Mouse (Mus musculus) ES-Bruce4 (cell line): ENCODE measurements at regions not wholly inside any gene's neighbourhood (a gene's known extent, or its start where the extent isn't known, plus 50 kb on each side); places are given as distances from the start of the nearest gene placed in this dataset.

Experiments used
- H3K27ac ChIP-seq: 2 replicates; pipeline ENCODE4 v1.5.1; 2012; ENCODE audit warnings: low read length, inconsistent platforms; ENCODE audit not compliant: insufficient read depth
- H3K27me3 ChIP-seq: 2 replicates; pipeline ENCODE4 v1.6.1; 2012; ENCODE audit warnings: mild to moderate bottlenecking, low read length, inconsistent platforms; ENCODE audit not compliant: control insufficient read depth, poor library complexity, insufficient read depth, severe bottlenecking
- H3K36me3 ChIP-seq: 2 replicates; pipeline ENCODE4 v1.6.1; 2012; ENCODE audit warnings: inconsistent platforms, mild to moderate bottlenecking, low read length, moderate library complexity; ENCODE audit not compliant: control insufficient read depth, poor library complexity, insufficient read depth, severe bottlenecking
- H3K4me1 ChIP-seq: one replicate; pipeline ENCODE4 v1.8.1; 2011; ENCODE audit warnings: low read length; ENCODE audit not compliant: control insufficient read depth, insufficient read depth
- H3K4me3 ChIP-seq: 2 replicates; pipeline ENCODE4 v1.5.1; 2011; ENCODE audit warnings: low read depth, mild to moderate bottlenecking, low read length
- H3K9ac ChIP-seq: 2 replicates; pipeline ENCODE4 v1.6.1; 2012; ENCODE audit warnings: low read depth, mild to moderate bottlenecking, inconsistent platforms; ENCODE audit not compliant: poor library complexity, severe bottlenecking
- H3K9me3 ChIP-seq: replicated peaks from 2 replicates; pipeline ENCODE4 v1.6.1; 2012; ENCODE audit warnings: mild to moderate bottlenecking, low read length, inconsistent platforms; ENCODE audit not compliant: control insufficient read depth, poor library complexity, insufficient read depth, severe bottlenecking
- CTCF ChIP-seq: IDR thresholded peaks from one replicate; pipeline ENCODE4 v1.8.1; 2011; ENCODE audit warnings: low read depth, low read length
- EP300 ChIP-seq: IDR thresholded peaks from 2 replicates; pipeline ENCODE4 v1.6.1; 2011; ENCODE audit warnings: low read depth, low read length; ENCODE audit not compliant: insufficient read depth
- POLR2A ChIP-seq: IDR thresholded peaks from one replicate; pipeline ENCODE4 v1.8.1; 2011; ENCODE audit warnings: low read length; ENCODE audit not compliant: insufficient read depth

DNA sequence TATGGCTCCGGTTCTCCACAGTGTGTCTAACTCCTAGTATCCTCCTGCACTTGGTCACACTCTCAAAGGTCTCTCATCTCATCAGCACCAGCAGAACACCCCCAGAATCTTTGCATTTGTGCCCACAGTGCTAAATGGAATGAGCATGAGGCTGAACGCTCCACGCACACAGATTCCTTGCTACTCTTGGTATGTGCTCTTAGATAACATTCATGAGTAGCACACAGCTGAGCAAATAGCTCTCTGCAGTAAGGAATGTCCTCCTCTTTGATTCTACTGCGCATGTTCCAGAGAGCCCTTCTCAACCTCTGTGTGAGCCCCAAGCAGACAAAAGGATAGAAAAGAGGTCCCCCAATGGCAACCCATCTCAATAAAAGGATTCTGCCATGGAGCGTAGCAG is 326.1 kb upstream of the Zfp637 start:
- H3K27me3 ChIP-seq, result no peaks in the 10 kb centered on the region
- H3K36me3 ChIP-seq, result no peaks in the 10 kb centered on the region
- H3K9me3 ChIP-seq, result no peaks in the 10 kb centered on the region
- no peak overlapping the region for H3K4me3 ChIP-seq
- H3K27ac ChIP-seq, result no peak overlapping the region
- no peak overlapping the region for H3K9ac ChIP-seq
- no peak for TF ChIP-seq POLR2A
- TF ChIP-seq CTCF, result no peak
- TF ChIP-seq EP300, result no peak
- H3K4me1 ChIP-seq, result no peaks in the 10 kb centered on the region

GRCm38 (mm10) chr6:117516906-117517305 is 324.1 kb upstream of the Zfp637 start:
- Histone ChIP-seq H3K9ac (no peak overlapping the region), H3K27ac (no peak overlapping the region), H3K4me1 (no peaks in the 10 kb centered on the region), H3K27me3 (no peaks in the 10 kb centered on the region), H3K9me3 (no peaks in the 10 kb centered on the region), H3K36me3 (no peaks in the 10 kb centered on the region), H3K4me3 (no peak overlapping the region)
- TF ChIP-seq POLR2A, result no peak
- TF ChIP-seq CTCF, result no peak
- TF ChIP-seq EP300, result no peak

- Histone ChIP-seq H3K27me3 (no peaks in the 10 kb centered on the region), H3K9me3 (no peaks in the 10 kb centered on the region)
- TF ChIP-seq EP300 (no peak), POLR2A (no peak), CTCF (no peak)
Measured at GRCm38 (mm10) chr6:117518939-117519338, 322.0 kb upstream of the Zfp637 start.

GRCm38 (mm10) chr6:117519466-117519865 is 321.5 kb upstream of the Zfp637 start:
- Histone ChIP-seq H3K27me3 (no peaks in the 10 kb centered on the region), H3K9ac (no peak overlapping the region), H3K36me3 (no peaks in the 10 kb centered on the region), H3K4me1 (no peaks in the 10 kb centered on the region), H3K9me3 (no peaks in the 10 kb centered on the region), H3K4me3 (no peak overlapping the region), H3K27ac (no peak overlapping the region)
- TF ChIP-seq POLR2A (no peak), CTCF (no peak), EP300 (no peak)

More at GRCm38 (mm10) chr6:117518939-117519338, 322.0 kb upstream of the Zfp637 start:
- no peak overlapping the region for H3K27ac ChIP-seq
- no peak overlapping the region for H3K9ac ChIP-seq
- no peaks in the 10 kb centered on the region for H3K4me1 ChIP-seq
- no peak overlapping the region for H3K4me3 ChIP-seq
- no peaks in the 10 kb centered on the region for H3K36me3 ChIP-seq

DNA sequence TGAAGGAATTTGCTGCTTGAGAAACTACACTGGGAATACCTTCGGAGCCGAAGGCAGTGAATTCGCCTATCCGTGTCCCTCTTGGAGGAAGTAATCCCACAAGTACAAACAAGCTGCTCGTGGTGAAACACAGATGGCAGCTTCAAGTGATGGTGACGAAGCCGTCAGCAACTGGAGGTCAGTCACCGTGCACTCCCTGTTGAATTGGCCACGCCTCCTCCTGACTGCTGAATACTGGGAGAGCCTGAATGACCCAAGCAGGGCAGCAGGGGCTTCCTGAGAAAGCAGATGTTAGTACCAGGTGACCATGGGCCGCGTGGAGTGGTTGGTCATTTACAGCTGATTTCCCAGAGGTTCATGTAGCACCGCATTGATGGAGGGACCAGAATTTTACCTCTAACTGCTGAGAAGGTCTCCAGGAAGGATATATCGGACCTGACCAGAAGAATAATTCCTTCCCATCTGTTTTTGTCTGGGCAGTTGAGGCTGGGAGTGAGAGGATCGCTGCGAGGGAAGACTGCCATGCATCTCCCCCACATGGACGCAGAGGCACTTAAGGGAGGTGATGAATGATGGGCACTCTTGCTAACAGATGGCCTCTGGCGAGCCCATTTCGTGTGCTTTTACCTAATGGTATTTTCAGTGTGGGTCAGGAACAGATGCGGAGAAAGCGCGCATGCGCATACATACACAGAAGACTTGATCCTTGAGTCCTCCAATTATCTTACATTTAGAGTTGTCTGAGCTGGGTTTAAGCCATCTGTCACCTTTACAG is 314.6 kb upstream of the Zfp637 start:
- no peak for TF ChIP-seq POLR2A
- TF ChIP-seq CTCF, result no peak
- no peak for TF ChIP-seq EP300
- Histone ChIP-seq H3K4me3 (no peak overlapping the region), H3K4me1 (no peaks in the 10 kb centered on the region), H3K36me3 (no peaks in the 10 kb centered on the region), H3K27me3 (no peaks in the 10 kb centered on the region), H3K9me3 (no peaks in the 10 kb centered on the region), H3K27ac (no peak overlapping the region), H3K9ac (no peak overlapping the region)

DNA sequence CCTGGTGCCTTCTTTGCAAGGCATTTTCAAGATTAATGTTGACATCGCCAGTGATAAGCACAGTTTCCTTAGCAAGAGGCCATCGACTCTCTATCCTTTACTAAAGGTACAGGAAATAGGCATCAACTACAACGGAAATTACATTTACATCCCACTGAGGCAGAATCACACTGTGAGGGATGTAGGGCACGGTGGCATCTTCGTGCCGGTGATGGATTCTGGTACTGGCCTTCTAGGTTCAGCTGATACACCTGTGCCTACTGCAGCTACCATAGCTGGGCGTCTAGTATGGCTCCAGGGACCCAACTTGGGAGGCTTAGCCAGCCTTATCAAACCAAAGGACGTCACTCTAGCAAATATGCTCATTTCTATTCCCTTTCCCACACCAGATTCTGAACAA is 313.5 kb upstream of the Zfp637 start:
- no peak overlapping the region for H3K9ac ChIP-seq
- no peaks in the 10 kb centered on the region for H3K36me3 ChIP-seq
- no peaks in the 10 kb centered on the region for H3K9me3 ChIP-seq
- no peaks in the 10 kb centered on the region for H3K4me1 ChIP-seq
- H3K27me3 ChIP-seq, result no peaks in the 10 kb centered on the region
- H3K4me3 ChIP-seq, result no peak overlapping the region
- TF ChIP-seq CTCF (no peak), POLR2A (no peak), EP300 (no peak)
- H3K27ac ChIP-seq, result no peak overlapping the region
